Mouse (Mus musculus): ENCODE data around the gene Tlcd2. TPM values are rescaled to one million over a fixed set of nuclear protein-coding genes. Genes with fewer than 3 reads are reported as not detected.

Gene Tlcd2
- polyA plus RNA-seq, 1 experiment: 78.8 TPM

GRCm38 (mm10) chr11:75464417-75464816, 2.9 kb downstream of the Tlcd2 start:
- Histone ChIP-seq H3K36me3 (ENCODE audit: control insufficient read depth, insufficient read depth, low read length) (peaks cover 27% of the 10 kb centered on the region), H3K27me3 (ENCODE audit: control insufficient read depth, insufficient read depth, low read length) (no peaks in the 10 kb centered on the region), H3K4me3 (ENCODE audit: low read depth, low read length) (no peak overlapping the region), H3K4me1 (ENCODE audit: control insufficient read depth, insufficient read depth, insufficient read length, low read length) (peaks cover 29% of the 10 kb centered on the region), H3K27ac (ENCODE audit: insufficient read depth, low read depth, low read length) (no peak overlapping the region)
- WGBS: 76% methylated on average over 6 of the region's 6 CpGs
- TF ChIP-seq POLR2A (IDR thresholded peaks at IDR 0.05; ENCODE audit: low read depth, low read length) (no peak), CTCF (IDR thresholded peaks at IDR 0.05; ENCODE audit: extremely low read depth, insufficient read length, insufficient replicate concordance, low read depth, low read length) (no peak)

- peaks cover 26% of the 10 kb centered on the region for H3K4me1 ChIP-seq (ENCODE audit: control insufficient read depth, insufficient read depth, insufficient read length, low read length)
- WGBS: 78% methylated on average over 6 of the region's 6 CpGs
- TF ChIP-seq POLR2A (IDR thresholded peaks at IDR 0.05; ENCODE audit: low read depth, low read length) (no peak), CTCF (IDR thresholded peaks at IDR 0.05; ENCODE audit: extremely low read depth, insufficient read length, insufficient replicate concordance, low read depth, low read length) (no peak)
These were observed 3.5 kb downstream of the Tlcd2 start for GRCm38 (mm10) chr11:75465051-75465450.

GRCm38 (mm10) chr11:75466731-75467505, 5.4 kb downstream of the Tlcd2 start:
- H3K4me3 ChIP-seq (ENCODE audit: low read depth, low read length): no peak overlapping the region
- TF ChIP-seq CTCF (IDR thresholded peaks at IDR 0.05; ENCODE audit: extremely low read depth, insufficient read length, insufficient replicate concordance, low read depth, low read length) (peak; percentile 33; the same call in 1 of the 2 replicates), POLR2A (IDR thresholded peaks at IDR 0.05; ENCODE audit: low read depth, low read length) (no peak)
- 98% methylated on average over 4 of the region's 4 CpGs for WGBS
- H3K4me1 ChIP-seq (ENCODE audit: control insufficient read depth, insufficient read depth, insufficient read length, low read length): peaks cover 27% of the 10 kb centered on the region
- peaks cover 27% of the 10 kb centered on the region for H3K36me3 ChIP-seq (ENCODE audit: control insufficient read depth, insufficient read depth, low read length)
- H3K27ac ChIP-seq (ENCODE audit: insufficient read depth, low read depth, low read length): no peak overlapping the region
- no peaks in the 10 kb centered on the region for H3K27me3 ChIP-seq (ENCODE audit: control insufficient read depth, insufficient read depth, low read length)

More at GRCm38 (mm10) chr11:75465051-75465450, 3.5 kb downstream of the Tlcd2 start:
- H3K36me3 ChIP-seq (ENCODE audit: control insufficient read depth, insufficient read depth, low read length): peaks cover 27% of the 10 kb centered on the region
- no peaks in the 10 kb centered on the region for H3K27me3 ChIP-seq (ENCODE audit: control insufficient read depth, insufficient read depth, low read length)
- no peak overlapping the region for H3K27ac ChIP-seq (ENCODE audit: insufficient read depth, low read depth, low read length)
- H3K4me3 ChIP-seq (ENCODE audit: low read depth, low read length): no peak overlapping the region

- peaks cover 29% of the 10 kb centered on the region for H3K4me1 ChIP-seq (ENCODE audit: control insufficient read depth, insufficient read depth, insufficient read length, low read length)
- peak overlapping the region; percentile 60 for H3K4me3 ChIP-seq (ENCODE audit: low read depth, low read length)
- 17% methylated on average over 19 of the region's 19 CpGs for WGBS
- TF ChIP-seq CTCF (IDR thresholded peaks at IDR 0.05; ENCODE audit: extremely low read depth, insufficient read length, insufficient replicate concordance, low read depth, low read length) (0 out of 2 replicates have a peak, but pooled peaks have one; percentile 20), POLR2A (IDR thresholded peaks at IDR 0.05; ENCODE audit: low read depth, low read length) (peak; percentile 45; the same call in 1 of the 2 replicates)
- peak overlapping the region; percentile 0; the same call in 1 of the 2 replicates for H3K27ac ChIP-seq (ENCODE audit: insufficient read depth, low read depth, low read length)
- H3K36me3 ChIP-seq (ENCODE audit: control insufficient read depth, insufficient read depth, low read length): peaks cover 27% of the 10 kb centered on the region
- no peaks in the 10 kb centered on the region for H3K27me3 ChIP-seq (ENCODE audit: control insufficient read depth, insufficient read depth, low read length)
These were observed 6.1 kb downstream of the Tlcd2 start for GRCm38 (mm10) chr11:75467512-75468215.

GRCm38 (mm10) chr11:75468410-75468809, 6.9 kb downstream of the Tlcd2 start:
- H3K36me3 ChIP-seq (ENCODE audit: control insufficient read depth, insufficient read depth, low read length): peaks cover 25% of the 10 kb centered on the region
- peak overlapping the region; percentile 0; the same call in 1 of the 2 replicates for H3K27ac ChIP-seq (ENCODE audit: insufficient read depth, low read depth, low read length)
- peak overlapping the region; percentile 60 for H3K4me3 ChIP-seq (ENCODE audit: low read depth, low read length)
- no peaks in the 10 kb centered on the region for H3K27me3 ChIP-seq (ENCODE audit: control insufficient read depth, insufficient read depth, low read length)
- WGBS: 63% methylated on average over 7 of the region's 7 CpGs
- no peak for TF ChIP-seq POLR2A (IDR thresholded peaks at IDR 0.05; ENCODE audit: low read depth, low read length)
- no peak for TF ChIP-seq CTCF (IDR thresholded peaks at IDR 0.05; ENCODE audit: extremely low read depth, insufficient read length, insufficient replicate concordance, low read depth, low read length)
- peaks cover 34% of the 10 kb centered on the region for H3K4me1 ChIP-seq (ENCODE audit: control insufficient read depth, insufficient read depth, insufficient read length, low read length)

- peaks cover 36% of the 10 kb centered on the region for H3K4me1 ChIP-seq (ENCODE audit: control insufficient read depth, insufficient read depth, insufficient read length, low read length)
- H3K36me3 ChIP-seq (ENCODE audit: control insufficient read depth, insufficient read depth, low read length): peaks cover 21% of the 10 kb centered on the region
- no peaks in the 10 kb centered on the region for H3K27me3 ChIP-seq (ENCODE audit: control insufficient read depth, insufficient read depth, low read length)
- TF ChIP-seq CTCF (IDR thresholded peaks at IDR 0.05; ENCODE audit: extremely low read depth, insufficient read length, insufficient replicate concordance, low read depth, low read length) (no peak), POLR2A (IDR thresholded peaks at IDR 0.05; ENCODE audit: low read depth, low read length) (no peak)
- WGBS: 72% methylated on average over 4 of the region's 4 CpGs
- peak overlapping the region; percentile 57 for H3K4me3 ChIP-seq (ENCODE audit: low read depth, low read length)
- H3K27ac ChIP-seq (ENCODE audit: insufficient read depth, low read depth, low read length): peak overlapping the region; percentile 75
These were observed 7.7 kb downstream of the Tlcd2 start for GRCm38 (mm10) chr11:75469261-75469660.

GRCm38 (mm10) chr11:75470675-75471074, 9.2 kb downstream of the Tlcd2 start:
- 32% methylated on average over 3 of the region's 3 CpGs for WGBS

More at GRCm38 (mm10) chr11:75470675-75471074, 9.2 kb downstream of the Tlcd2 start:
- Histone ChIP-seq H3K27me3 (ENCODE audit: control insufficient read depth, insufficient read depth, low read length) (no peaks in the 10 kb centered on the region), H3K36me3 (ENCODE audit: control insufficient read depth, insufficient read depth, low read length) (peaks cover 7% of the 10 kb centered on the region), H3K27ac (ENCODE audit: insufficient read depth, low read depth, low read length) (peak overlapping the region; percentile 89), H3K4me3 (ENCODE audit: low read depth, low read length) (no peak overlapping the region), H3K4me1 (ENCODE audit: control insufficient read depth, insufficient read depth, insufficient read length, low read length) (peaks cover 28% of the 10 kb centered on the region)
- TF ChIP-seq CTCF (IDR thresholded peaks at IDR 0.05; ENCODE audit: extremely low read depth, insufficient read length, insufficient replicate concordance, low read depth, low read length) (no peak), POLR2A (IDR thresholded peaks at IDR 0.05; ENCODE audit: low read depth, low read length) (no peak)

Data from small intestine, adult 2 months (tissue).